Mouse (Mus musculus): ENCODE measurements around the gene Apoc2.

- TF ChIP-seq CTCF (IDR thresholded peaks at IDR 0.05; ENCODE audit: control insufficient read depth, insufficient read depth, insufficient replicate concordance, low read depth, low read length) (no peak), POLR2A (IDR thresholded peaks at IDR 0.05; ENCODE audit: control insufficient read depth, low read depth, low read length) (no peak)
These were observed 1.9 kb downstream of the Apoc2 start for GRCm38 (mm10) chr7:19675824-19676223.

Measured in testis, adult 2 months (tissue).